Mouse (Mus musculus) liver, adult 2 months (tissue): ENCODE data around the gene Cdh12.

Experiments
- CTCF ChIP-seq: fragments of 200-500 bp; IDR thresholded peaks from 2 replicates; pipeline ENCODE4 v1.5.1; 2011; ENCODE audit warnings: low read depth, low read length, control low read depth
- POLR2A ChIP-seq: fragments of 200-500 bp; IDR thresholded peaks from 2 replicates; pipeline ENCODE4 v1.6.1; 2011; ENCODE audit warnings: low read length, control low read depth; ENCODE audit not compliant: insufficient read depth; ENCODE audit errors: extremely low read depth

- TF ChIP-seq POLR2A (no peak), CTCF (no peak)
Measured at GRCm38 (mm10) chr15:21092824-21093223, 643.8 kb downstream of the Cdh12 start.
